Mouse (Mus musculus) G1E (cell line): ENCODE measurements around the gene Arhgef1. TPM values are rescaled to one million over a fixed set of nuclear protein-coding genes. Genes with fewer than 3 reads are reported as not detected.

Source experiments
- ATAC-seq: 2 replicates; pipeline ENCODE4 v1.8.0; 2016; ENCODE audit warnings: mild to moderate bottlenecking; ENCODE audit not compliant: insufficient number of reproducible peaks, poor library complexity, low FRiP score, severe bottlenecking; ENCODE audit errors: extremely low read depth
- DNase-seq: peaks from one replicate; pipeline ENCODE4 v3.0.0; 2012; ENCODE audit warnings: low spot score
- H3K27me3 ChIP-seq: 2 replicates; pipeline ENCODE4 v1.6.1; 2012; ENCODE audit warnings: mild to moderate bottlenecking, low read length, inconsistent platforms; ENCODE audit not compliant: insufficient read depth
- H3K36me3 ChIP-seq: replicated peaks from 2 replicates; pipeline ENCODE3; 2012; ENCODE audit warnings: mild to moderate bottlenecking, inconsistent platforms
- H3K4me1 ChIP-seq: 2 replicates; pipeline ENCODE4 v1.6.1; 2012; ENCODE audit warnings: low read depth, low read length, inconsistent platforms, mixed read lengths; ENCODE audit not compliant: insufficient read depth
- H3K4me3 ChIP-seq: 2 replicates; pipeline ENCODE4 v1.5.1; 2012; ENCODE audit warnings: low read depth, mild to moderate bottlenecking, inconsistent platforms, low read length, moderate library complexity, mixed read lengths
- H3K9me3 ChIP-seq: replicated peaks from 2 replicates; pipeline ENCODE4 v1.6.1; 2012; ENCODE audit warnings: inconsistent platforms
- CTCF ChIP-seq: IDR thresholded peaks from 2 replicates; pipeline ENCODE4 v1.5.1; 2012; ENCODE audit warnings: low read depth, low read length, inconsistent platforms, mixed read lengths
- GATA1 ChIP-seq: IDR thresholded peaks from 2 replicates; pipeline ENCODE4 v1.6.1; 2012; ENCODE audit warnings: borderline replicate concordance, low read length, inconsistent platforms, mixed read lengths
- GATA2 ChIP-seq: IDR thresholded peaks from 2 replicates; pipeline ENCODE4 v1.6.1; 2012; ENCODE audit warnings: low read depth, low read length, inconsistent platforms, borderline replicate concordance
- POLR2AphosphoS5 ChIP-seq: IDR thresholded peaks from 2 replicates; pipeline ENCODE4 v1.6.1; 2012; ENCODE audit warnings: low read depth, low read length, inconsistent platforms; ENCODE audit not compliant: insufficient replicate concordance
- TAL1 ChIP-seq: conservative IDR thresholded peaks from 2 replicates; pipeline ENCODE4 v1.6.1; 2012; ENCODE audit warnings: low read depth, low read length, inconsistent platforms, mixed read lengths
- polyA plus RNA-seq: library from polyadenylated mRNA; stranded (reverse); fragments of >175 nt; gene quantifications from 2 replicates; pipeline ENCODE4 v1.2.3, GENCODE M21; 2012
- total RNA-seq, 2 experiments: library from RNA; stranded (forward) in 1 of 2; stranded (reverse) in 1 of 2; fragments of 200-1000 nt in 1 of 2; fragments of >200 nt in 1 of 2; fragmentation: Nextera tagmentation in 1 of 2; gene quantifications; 2 replicates each; pipeline ENCODE4 v1.2.3; 2014 to 2017

Gene Arhgef1
- total and polyA plus RNA-seq, 3 experiments = 48.2 to 371 (median 97.4) TPM

- H3K4me1 ChIP-seq = peaks cover 25% of the 10 kb centered on the region
- H3K27me3 ChIP-seq = peaks cover 2% of the 10 kb centered on the region; the same call in 1 of the 2 replicates
- no peak overlapping the region for H3K4me3 ChIP-seq
- DNase-seq (no peak), ATAC-seq (no peak)
- TF ChIP-seq GATA1 = no peak
- no peak for TF ChIP-seq CTCF
- TF ChIP-seq TAL1 = no peak
- TF ChIP-seq GATA2 = no peak
- TF ChIP-seq POLR2AphosphoS5 = no peak
- H3K9me3 ChIP-seq = no peaks in the 10 kb centered on the region
- H3K36me3 ChIP-seq = peaks cover 24% of the 10 kb centered on the region
These were observed 65.3 kb downstream of the Arhgef1 start for GRCm38 (mm10) chr7:24967966-24968365.

- TF ChIP-seq CTCF (no peak), POLR2AphosphoS5 (no peak)
- no peak overlapping the region for H3K4me3 ChIP-seq
- H3K9me3 ChIP-seq = no peaks in the 10 kb centered on the region
- peaks cover 24% of the 10 kb centered on the region for H3K36me3 ChIP-seq
- H3K4me1 ChIP-seq = peaks cover 30% of the 10 kb centered on the region
- ATAC-seq (no peak), DNase-seq (no peak)
- H3K27me3 ChIP-seq = peaks cover 2% of the 10 kb centered on the region; the same call in 1 of the 2 replicates
These were observed 65.8 kb downstream of the Arhgef1 start for GRCm38 (mm10) chr7:24968463-24968862.

GRCm38 (mm10) chr7:24969805-24970204, 67.1 kb downstream of the Arhgef1 start:
- Histone ChIP-seq H3K9me3 (no peaks in the 10 kb centered on the region), H3K36me3 (peaks cover 24% of the 10 kb centered on the region), H3K27me3 (peaks cover 2% of the 10 kb centered on the region; the same call in 1 of the 2 replicates), H3K4me1 (peaks cover 37% of the 10 kb centered on the region), H3K4me3 (no peak overlapping the region)
- DNase-seq = no peak
- no peak for ATAC-seq
- TF ChIP-seq POLR2AphosphoS5 (no peak), CTCF (no peak)

GRCm38 (mm10) chr7:24970341-24970740, 67.6 kb downstream of the Arhgef1 start:
- ATAC-seq = no peak
- no peak for TF ChIP-seq GATA2
- no peak for TF ChIP-seq GATA1
- TF ChIP-seq CTCF = no peak
- TF ChIP-seq TAL1 = no peak
- TF ChIP-seq POLR2AphosphoS5 = no peak
- DNase-seq = no peak
- H3K4me3 ChIP-seq = no peak overlapping the region
- H3K4me1 ChIP-seq = peaks cover 42% of the 10 kb centered on the region
- H3K9me3 ChIP-seq = no peaks in the 10 kb centered on the region
- H3K36me3 ChIP-seq = peaks cover 24% of the 10 kb centered on the region
- H3K27me3 ChIP-seq = peaks cover 2% of the 10 kb centered on the region; the same call in 1 of the 2 replicates

- ATAC-seq (no peak), DNase-seq (peak; percentile 43)
These were observed 68.7 kb downstream of the Arhgef1 start for GRCm38 (mm10) chr7:24971261-24971971.

GRCm38 (mm10) chr7:24971972-24972893, 69.5 kb downstream of the Arhgef1 start, which contains the start of gene Rabac1:
Rabac1 (minus strand) TSS chr7:24972754.
- Histone ChIP-seq H3K4me3 (peak within 1 kb of the TSS; percentile 86), H3K36me3 (peaks cover 24% of the 10 kb centered on the region), H3K27me3 (no peaks in the 10 kb centered on the region; the same call in 1 of the 2 replicates), H3K9me3 (no peaks in the 10 kb centered on the region), H3K4me1 (peaks cover 42% of the 10 kb centered on the region)
- ATAC-seq (peak; percentile 92), DNase-seq (peak; percentile 84)
- no peak for TF ChIP-seq CTCF
- no peak for TF ChIP-seq POLR2AphosphoS5
- TF ChIP-seq GATA1 = no peak
- TF ChIP-seq TAL1 = no peak

More at GRCm38 (mm10) chr7:24971261-24971971, 68.7 kb downstream of the Arhgef1 start:
- Histone ChIP-seq H3K36me3 (peaks cover 24% of the 10 kb centered on the region), H3K4me3 (peak overlapping the region; percentile 86), H3K4me1 (peaks cover 42% of the 10 kb centered on the region), H3K27me3 (peaks cover 2% of the 10 kb centered on the region; the same call in 1 of the 2 replicates), H3K9me3 (no peaks in the 10 kb centered on the region)
- TF ChIP-seq CTCF = 0 out of 2 replicates have a peak, but pooled peaks have one; percentile 4
- TF ChIP-seq TAL1 = no peak
